Mouse (Mus musculus): ENCODE data around the gene Pgpep1. TPM values are rescaled to one million over a fixed set of nuclear protein-coding genes. Genes with fewer than 3 reads are reported as not detected.
A peak's percentile ranks its signal among the peaks of the same experiment; 100 is the strongest.

The Pgpep1 gene
- total RNA-seq (2022) = 10 to 100 TPM; 13.6 to 19.0 (median 15.7) TPM

DNA sequence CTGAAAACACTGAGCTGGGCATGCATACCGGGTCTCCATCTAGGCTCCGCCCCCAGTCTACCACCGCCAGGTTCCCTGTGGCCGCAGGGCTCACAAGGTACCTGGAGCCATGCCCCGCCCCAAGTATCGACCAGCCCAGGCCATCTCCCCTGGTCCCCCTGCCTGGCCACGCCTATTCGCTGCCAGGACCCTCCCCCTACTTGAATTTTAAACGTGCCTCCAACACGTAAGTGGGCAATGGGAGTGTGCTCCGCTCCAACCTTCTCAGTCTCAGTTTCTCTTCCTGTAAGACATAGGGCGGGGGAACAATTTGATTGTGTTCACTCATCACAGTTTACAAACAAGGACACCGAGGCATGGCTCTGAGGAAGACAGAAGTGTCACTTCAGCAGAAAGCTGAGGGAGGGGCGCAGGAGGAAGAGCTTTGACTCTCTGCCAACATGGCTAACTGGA, at the start of gene Pgpep1:
Pgpep1 (minus strand) TSS at position 116 of the 453 bp plus-strand sequence.
- no peak for DNase-seq (ENCODE audit: low spot score in 2 of 2)

DNA sequence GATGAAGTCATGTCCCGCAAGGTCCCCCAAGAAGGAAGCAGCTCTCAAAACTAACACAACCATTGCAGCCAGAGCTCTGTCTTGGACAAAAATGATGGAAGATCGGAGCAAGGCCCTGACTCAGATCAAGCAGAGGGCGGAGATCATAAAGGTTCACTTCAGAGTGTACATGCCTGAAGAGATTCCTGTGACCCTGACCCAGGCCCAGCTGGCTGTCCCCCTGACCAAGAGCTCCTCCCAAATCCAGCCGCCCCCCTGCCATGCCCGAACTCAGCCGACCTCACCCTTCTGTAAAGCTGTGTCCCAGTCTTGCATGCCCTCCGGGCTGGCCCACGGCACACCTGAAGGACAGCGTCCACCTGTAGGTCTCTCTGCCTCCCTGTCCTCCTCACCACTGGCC, 49.6 kb upstream of the Pgpep1 start:
- no peak for DNase-seq (ENCODE audit: low spot score in 2 of 2)

DNA sequence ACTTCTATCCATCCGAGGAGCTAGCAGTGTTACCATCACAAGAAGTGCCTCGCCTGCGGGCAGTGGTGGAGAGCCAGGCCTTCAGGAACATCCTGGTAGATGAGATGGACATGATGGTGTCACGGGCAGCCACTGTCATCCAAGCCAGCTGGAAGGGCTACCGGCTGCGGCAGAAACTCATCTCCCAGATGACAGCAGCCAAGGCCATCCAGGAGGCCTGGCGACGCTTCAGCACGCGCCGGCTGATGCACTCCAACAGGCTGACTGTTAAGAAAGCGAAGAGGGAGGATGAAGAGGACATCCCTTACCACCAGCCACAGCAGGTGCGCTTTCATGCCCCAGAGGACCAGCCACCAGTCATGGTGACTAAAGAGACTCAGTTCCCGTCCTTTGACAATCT, 48.1 kb upstream of the Pgpep1 start:
- DNase-seq (ENCODE audit: low spot score in 2 of 2) = peak in 1 of 2 experiments; percentile 51

DNA sequence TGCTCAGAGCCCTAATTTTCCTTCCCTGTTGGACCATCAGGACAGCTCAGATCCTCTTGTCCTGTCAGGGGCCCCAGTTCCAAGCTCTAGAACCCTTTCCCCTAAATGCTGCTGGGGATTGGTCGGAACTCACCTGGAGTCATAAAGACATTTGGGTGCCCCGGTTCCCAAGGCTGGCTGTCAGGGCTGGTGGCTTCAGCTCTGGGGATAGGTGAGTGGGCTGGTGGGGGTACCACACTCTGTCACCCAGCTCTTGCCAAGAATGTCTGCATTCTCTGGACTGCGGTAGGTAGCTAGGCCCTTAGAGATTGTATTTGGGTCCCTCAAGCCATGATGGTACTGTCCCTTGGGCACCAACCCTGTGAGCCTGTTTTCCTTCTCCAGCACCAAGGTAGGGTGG, 43.1 kb upstream of the Pgpep1 start, which contains the start of gene Iqcn:
Iqcn (plus strand) TSS at position 171 of the 400 bp plus-strand sequence.
- no peak for DNase-seq (ENCODE audit: low spot score in 2 of 2)

DNA sequence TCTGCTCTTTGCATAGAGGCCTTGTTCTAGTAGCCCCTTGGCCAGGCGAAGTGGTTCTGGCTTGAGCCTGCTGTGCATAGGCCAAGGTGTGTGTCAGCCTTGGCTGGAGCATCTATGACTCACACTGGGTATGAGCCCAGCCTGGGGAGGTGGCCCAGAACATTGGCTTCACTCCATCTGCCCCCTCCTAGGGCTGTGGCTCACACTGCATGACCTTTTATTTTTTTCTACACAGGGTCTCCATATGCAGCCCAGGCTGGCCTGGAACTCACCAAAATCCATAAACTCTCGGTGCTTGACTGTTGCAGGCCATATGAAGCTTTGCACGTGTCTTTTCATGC, 42.6 kb upstream of the Pgpep1 start:
- DNase-seq (ENCODE audit: low spot score in 2 of 2) = peak; percentile 79 to 83

DNA sequence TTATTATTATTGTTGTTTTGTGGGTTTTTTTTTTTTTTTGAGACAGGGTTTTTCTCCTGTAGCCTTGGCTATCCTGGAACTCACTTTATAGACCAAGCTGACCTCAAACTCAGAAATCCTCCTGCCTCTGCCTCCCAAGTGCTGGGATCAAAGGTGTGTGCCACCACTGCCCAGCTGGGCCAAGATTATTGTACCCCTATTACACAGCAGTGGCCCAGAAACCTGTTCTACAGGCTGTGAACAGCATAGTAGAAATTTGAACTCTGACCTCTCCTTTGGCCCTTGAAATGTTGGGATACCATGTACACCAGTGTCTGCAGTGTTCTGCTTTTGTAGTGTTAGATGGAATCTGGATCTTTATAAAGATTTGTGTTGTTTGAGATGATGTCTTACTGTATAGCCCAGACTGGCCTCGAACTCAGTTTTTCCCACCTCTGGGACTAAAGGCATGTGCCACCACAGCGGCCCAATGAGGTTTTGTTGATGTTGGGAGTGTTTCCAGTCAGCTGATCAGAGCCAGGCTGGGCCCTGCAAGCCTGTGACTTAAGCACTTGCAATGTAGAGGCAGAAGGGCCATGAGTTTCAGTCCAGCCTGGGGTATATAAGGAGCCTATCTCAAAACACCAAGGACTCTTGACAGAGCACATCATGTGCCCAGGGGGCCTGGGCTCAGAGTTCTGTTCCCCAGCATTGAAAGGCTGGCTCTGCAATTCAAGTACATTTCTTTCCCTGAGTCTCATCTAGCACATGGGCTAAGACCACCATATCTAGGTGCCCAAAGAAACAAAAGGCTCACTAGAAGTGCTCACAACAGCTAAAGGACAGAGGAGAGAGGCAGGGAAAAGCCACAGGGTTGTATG, 42.0 kb upstream of the Pgpep1 start:
- DNase-seq (ENCODE audit: low spot score in 2 of 2) = peak in 1 of 2 experiments; percentile 9

DNA sequence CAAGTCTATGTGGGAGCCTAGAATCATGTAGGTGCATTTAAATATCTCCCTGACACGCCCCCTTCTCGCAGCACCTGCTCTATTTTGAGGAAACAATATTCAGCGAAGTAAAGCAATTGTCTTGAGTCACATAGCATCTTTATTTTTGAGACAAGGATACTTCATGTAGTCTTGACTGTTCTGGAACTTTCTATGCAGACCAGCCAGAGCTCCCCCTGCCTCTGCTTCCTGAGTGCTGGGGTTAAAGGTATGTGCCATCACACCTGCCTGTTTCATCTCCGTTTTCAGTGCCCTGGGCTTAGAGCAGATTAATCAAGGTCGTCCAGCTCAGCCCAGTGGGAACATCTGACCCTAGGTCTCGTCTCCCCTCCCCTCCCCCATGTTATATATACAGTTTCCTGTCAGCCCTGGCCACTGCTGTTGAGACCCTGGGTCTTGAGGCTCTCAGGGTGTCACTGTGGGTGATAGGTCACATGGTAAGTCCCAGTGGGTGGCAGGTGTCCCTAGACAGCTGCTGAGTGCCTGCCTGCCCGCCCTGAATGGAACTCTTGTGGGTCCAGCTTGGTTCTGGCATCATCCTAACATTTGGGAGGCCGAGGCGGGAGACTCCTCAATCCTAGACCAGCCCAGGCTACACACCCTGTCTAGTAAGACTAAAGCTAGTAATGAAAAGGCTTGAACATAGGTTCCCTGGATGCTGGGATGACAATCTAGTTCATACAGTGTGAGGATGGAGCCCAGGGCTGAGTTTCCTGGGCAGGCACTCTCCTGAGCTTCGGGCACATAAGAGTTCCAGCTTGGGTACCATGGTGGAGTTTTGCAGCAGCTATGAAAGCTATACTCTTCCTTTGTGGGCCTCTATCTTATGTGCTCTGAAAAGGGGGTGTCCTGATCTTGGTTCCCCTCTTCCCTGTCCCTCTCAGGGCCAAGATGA, 41.1 kb upstream of the Pgpep1 start:
- peak in 1 of 2 experiments; percentile 12 for DNase-seq (ENCODE audit: low spot score in 2 of 2)

DNA sequence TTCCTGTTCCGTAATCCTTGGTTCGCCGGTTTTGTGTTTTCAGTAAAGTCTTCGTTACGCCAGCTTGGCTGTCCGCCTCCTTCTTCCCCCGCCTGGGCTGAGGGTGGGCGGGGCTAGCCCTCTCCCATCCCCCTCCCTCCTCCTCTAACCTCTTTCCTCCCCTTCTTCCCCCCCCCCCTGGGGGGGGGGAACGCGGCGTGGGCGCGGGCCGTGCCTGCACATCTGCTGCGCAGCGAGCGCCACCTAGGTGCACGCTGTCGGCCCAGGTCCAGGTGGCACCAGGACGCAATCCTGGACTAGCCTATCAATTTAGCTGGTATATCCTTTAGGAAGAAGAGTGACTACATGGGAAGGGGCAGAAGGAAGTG, 40.4 kb upstream of the Pgpep1 start:
- peak; percentile 88 to 90 for DNase-seq (ENCODE audit: low spot score in 2 of 2)

DNA sequence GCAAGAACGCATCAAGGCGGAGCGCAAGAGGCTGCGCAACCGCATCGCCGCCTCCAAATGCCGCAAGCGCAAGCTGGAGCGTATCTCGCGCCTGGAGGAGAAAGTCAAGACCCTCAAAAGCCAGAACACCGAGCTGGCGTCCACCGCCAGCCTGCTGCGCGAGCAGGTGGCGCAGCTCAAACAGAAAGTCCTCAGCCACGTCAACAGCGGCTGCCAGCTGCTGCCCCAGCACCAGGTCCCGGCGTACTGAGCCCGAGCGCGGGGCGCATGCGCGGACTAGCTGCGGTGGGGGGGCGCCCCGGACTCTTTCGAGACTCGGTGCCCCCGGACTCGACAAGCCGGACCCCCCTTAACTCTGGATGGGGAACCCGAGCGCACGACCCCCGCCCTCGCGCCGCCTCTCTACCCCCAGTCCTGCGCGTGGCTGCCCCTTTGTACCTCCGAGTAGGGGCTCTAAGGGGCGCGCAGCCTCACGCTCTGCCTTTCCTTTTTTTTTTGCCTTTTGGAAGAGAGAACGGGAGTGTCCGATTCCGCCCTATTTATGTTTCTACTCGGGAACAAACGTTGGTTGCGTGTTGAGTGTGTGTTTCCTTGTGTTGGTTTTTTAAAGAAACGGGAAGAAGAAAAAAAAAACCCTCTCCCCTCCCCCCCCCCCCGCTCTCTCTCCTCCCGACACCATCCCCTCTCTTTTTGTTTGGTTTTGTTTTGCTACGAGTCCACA, 39.8 kb upstream of the Pgpep1 start:
- DNase-seq (ENCODE audit: low spot score in 2 of 2) = peak; percentile 79 to 85

DNA sequence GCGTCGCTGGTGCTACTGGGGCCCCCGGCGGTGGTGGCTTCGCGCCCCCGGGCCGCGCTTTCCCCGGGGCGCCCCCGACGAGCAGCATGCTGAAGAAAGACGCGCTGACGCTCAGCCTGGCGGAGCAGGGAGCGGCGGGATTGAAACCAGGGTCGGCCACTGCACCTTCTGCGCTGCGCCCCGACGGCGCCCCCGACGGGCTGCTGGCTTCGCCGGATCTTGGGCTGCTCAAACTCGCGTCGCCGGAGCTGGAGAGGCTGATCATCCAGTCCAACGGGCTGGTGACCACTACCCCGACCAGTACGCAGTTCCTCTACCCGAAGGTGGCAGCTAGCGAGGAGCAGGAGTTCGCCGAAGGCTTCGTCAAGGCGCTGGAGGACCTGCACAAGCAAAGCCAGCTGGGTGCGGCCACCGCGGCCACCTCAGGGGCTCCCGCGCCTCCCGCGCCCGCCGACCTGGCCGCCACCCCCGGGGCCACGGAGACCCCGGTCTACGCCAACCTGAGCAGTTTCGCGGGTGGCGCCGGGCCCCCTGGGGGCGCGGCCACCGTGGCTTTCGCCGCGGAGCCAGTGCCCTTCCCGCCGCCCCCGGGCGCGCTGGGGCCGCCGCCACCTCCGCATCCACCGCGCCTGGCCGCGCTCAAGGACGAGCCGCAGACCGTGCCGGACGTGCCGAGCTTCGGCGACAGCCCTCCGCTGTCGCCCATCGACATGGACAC, 39.1 kb upstream of the Pgpep1 start:
- DNase-seq (ENCODE audit: low spot score in 2 of 2) = peak; percentile 49 to 54

DNA sequence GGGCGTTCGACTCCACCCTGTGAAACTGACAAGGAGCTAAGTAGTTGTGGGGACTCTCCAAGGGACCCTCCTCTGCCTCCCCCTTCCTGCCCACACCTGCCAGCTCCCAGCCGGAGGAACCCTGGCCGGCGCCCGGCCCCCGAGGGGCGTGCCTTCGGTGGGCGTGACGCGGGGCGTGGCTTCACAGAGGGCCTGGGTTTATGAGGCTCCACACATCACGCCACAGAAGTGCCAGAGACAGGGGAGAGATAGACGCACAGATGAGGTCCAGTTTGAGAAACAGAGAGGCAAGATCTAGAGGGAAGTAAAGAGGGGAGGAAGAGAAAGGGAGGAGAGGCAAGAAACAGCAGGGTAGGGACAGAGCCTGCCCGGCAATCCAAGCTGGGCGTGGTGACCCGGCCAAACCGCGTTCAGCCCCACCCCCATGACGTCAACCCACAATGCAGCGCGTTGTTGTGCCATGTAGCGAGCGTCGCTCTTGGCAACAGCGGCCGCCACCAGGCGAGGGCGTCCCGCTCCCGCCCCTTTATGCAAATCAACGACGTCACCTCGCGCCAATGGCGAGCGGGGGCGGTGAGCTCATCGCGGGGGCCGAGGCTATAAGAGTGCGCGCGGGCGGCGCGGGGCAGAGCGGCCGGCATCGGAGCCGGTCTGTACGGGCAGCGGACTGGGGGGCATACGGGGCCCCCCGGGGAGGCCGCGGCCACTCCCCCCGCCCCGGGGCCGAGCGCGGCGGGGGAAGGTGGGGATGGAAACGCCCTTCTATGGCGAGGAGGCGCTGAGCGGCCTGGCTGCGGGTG, 38.3 kb upstream of the Pgpep1 start, which contains the start of gene Jund:
Jund (plus strand) TSS at position 640 of the 800 bp plus-strand sequence.
- DNase-seq (ENCODE audit: low spot score in 2 of 2) = peak; percentile 99

DNA sequence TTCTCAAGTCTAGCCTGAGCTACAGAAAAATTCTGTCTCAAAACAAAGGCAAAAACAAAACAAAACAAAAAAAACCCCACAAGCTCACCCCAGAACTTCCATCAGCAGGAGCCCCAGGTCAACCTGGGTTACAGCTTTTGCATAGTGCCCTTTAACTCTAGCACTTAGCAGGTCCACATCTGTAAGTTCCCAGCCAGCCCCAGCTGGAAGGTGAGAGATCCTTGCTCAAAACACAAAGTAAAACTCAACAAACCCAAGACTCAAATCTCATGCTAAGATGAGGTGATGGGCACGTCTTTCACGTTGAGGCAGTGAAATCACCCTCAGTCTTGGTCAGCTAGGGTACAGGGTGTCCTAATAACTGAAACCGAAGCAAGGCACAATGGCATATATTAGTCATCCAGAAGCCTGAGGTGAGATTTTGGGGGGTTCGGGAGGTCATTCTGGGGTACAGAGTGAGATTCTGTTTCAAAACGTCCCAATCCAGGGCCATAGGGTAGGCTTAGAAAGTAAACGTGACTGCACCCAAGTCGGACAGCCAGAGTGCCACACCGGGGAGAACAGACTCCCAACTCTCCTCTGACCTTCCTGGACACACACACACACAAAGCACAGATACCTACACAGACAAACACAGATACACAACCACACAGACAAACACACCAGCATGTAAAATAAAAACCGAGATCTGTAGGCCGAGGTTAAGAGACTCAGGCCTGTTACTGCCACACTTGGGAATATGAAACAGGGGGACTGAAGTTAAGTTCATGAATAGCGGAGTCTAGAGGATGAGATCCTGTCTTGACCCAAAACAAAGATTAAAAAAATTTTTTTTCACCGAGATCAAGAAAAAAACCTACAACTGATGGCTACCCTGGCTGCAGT, 37.4 kb upstream of the Pgpep1 start:
- DNase-seq (ENCODE audit: low spot score in 2 of 2) = no peak

DNA sequence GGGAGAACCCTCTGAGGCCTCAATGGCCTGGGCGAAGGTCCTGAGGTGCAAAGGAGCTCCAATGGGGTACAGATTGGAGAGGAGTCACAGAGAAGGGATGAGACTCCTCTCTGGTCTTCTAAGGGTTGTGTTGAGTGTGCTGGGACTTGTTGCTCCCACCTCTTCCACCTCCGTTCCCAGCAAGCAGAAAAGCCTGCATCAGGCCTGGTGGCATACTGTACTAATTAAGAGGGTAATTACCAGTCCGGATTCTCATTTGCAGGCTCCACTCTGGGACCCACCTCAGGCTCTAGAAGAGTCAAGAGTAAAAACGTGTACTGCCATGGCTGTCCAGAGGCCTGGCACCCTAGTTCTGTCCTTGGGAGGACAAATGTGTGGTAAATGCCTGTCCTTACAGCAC, 36.8 kb upstream of the Pgpep1 start:
- no peak for DNase-seq (ENCODE audit: low spot score in 2 of 2)

DNA sequence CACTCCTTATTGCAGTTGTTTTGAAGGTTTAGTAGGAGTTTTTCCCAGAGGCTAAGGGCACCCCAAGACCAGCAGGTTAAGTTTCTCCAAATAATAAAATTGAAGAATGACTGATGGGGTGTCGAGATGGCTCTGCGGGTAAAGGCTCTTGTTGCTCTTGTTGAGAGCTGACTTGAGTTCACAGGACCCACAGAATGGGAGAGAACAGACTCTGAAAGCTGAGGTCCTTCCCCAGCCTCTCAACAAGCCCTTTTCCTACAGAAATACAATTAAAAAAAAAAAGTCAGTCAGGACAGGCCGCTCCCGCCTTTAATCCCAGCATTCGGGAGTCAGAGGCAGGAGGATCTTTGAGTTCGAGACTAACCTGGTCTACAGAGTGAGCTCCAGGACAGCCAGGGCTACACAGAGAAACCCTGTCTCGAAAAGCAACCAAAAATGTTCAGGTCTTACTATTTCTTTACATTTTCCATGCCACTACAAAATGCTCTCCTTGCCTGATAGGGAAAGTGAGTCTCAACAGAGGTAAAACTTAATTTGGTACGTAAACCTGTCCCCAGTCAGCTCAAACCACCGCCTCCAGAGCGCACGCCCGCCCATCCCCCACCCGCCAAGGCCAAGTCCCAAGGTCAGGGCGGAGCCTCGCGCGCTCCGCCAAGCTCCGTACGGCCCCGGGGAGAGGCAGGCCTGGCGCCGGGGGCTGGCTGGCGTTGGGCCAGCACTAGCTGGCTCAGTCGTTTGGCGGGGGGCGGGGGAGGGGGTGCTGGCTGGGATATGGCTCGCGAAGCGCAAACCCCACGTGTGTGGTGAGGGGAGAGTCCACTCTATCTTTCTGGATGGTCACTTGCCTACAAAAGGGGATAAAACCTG, 36.1 kb upstream of the Pgpep1 start:
- DNase-seq (ENCODE audit: low spot score in 2 of 2) = peak in 1 of 2 experiments; percentile 68

DNA sequence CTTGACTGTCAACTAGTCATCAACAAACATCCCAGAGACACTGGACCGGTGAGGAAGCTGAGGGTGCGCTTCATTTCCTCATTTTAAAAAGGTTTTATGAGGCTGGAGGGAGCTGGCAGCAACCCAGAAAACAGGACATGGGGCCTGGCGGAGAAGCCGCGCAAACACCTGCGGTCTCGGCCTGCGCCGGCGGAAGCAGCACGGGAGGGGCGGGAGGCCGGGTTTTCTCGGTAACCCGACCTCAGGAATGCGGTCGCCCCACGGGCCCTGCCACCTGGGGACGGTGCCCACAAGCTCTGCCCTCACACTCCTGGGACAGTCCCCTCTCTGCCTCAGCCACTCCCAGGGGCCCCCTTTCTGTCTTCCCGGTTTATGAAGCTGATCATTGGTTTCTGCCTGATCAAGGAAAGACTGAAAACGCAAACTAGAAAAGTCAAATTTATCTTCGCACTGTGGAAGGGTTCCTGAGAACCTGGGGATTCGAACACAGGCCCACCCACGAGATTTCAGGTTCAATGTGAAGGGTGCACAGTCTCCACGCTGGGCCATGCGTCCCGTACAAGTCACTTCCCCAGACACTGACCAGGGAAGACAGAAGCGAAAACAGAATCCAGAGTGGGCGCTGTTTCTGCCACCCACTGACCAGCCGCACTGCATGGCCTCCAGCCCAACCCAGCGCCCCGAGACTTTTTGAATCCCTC, 35.3 kb upstream of the Pgpep1 start:
- peak in 1 of 2 experiments; percentile 65 for DNase-seq (ENCODE audit: low spot score in 2 of 2)

DNA sequence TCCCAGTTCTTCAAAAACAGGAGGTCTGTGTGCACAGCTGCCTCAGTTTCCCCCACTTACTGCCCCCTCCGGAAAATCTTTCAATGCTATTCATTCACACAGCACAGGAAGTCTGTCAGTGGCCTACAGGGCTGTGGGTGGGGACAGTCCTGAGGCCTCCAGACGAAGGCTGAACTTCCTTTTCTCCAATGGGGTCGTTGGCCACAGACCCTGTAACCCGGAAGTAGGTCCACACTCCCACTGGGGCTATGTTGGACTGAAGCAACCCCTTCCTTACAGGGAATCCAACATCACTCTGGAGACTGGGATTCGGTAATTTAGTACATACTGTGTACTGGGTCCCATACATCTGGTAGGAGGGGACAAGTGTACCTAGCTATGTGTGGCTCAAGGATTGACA, 33.4 kb upstream of the Pgpep1 start:
- DNase-seq (ENCODE audit: low spot score in 2 of 2) = no peak

DNA sequence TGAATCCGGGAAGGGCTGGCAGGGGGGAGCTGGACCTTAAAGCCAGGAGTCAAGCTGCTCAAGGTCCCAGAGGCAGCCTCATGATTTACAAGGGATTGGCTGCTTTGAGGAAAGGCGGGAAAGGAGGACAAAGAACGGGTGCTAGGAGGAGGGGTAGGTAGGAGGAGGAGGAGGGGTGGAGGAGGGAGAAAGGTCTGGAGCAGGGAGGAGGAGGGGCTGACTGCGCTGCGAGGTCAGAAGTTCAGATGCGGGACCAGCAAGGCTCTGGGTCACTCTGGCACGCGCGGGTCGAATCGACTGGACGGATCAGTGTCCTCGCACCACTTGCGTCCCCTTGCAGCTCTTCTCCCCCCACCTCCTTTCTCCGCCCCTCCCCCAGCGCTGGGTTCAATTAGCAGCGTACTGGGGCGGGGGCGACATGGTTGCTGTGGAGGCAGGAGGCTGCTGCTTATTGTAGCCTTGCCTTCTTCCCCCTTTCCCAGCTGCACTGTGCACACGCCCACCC, 31.6 kb upstream of the Pgpep1 start:
- no peak for DNase-seq (ENCODE audit: low spot score in 2 of 2)
